Mouse (Mus musculus) T-helper 17 cell (primary cell): ENCODE data around the gene Panx3.

Source experiments
- in situ Hi-C, 2 experiments: fragments of 300-600 bp; cut with MboI, MseI; formaldehyde crosslinking; loops; 1 replicate in 1 of 2; 2 replicates in 1 of 2; pipeline ENCODE4 v1.15.1; 2025; ENCODE audit warnings: high pct_unique_total_duplicates in 2 of 2

Panx3 gene

DNA sequence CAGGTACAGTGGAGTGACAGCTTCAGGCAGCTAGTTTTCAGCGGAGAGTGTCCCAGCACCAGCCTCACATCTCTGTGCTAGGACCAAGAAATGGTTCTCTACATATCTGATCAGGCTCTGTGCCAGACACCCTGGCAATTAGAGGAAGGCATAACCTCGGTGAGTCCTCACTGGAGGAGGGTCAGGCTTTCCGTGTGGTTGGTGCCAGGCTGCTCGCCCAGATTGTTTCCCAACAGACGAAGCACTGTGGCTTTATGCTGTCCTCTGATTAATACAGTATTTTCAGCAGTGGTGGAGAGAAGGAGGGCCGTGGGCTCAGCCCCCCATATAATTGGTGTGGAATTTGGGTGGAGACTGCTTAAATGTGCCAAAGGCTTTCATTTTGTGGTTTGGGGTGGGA, at the start of gene Panx3:
TSS of gene Panx3 (minus strand) at position 121 of the 400 bp plus-strand sequence.
- in situ Hi-C loops, result no loop called here

DNA sequence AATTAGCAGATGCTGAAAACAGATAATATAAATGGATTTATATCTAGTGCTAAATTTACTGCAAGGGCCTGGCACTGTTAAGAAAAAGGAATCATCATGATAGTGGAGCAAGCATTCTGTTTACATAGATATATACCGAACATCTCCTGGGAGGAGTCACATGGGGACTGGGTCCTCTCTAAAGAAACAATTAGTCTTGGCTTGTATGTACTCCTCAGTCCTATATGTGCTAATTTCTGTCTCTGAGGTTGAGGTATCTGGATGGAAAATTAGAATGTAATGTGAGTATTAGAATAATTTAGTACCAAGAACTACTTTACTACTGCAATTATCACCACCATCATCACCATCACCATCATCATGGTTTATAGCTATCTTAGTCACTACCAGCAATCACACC, 47.1 kb upstream of the Panx3 start, which contains the start of gene Olfr160:
TSS of gene Olfr160 (minus strand) at position 101 of the 400 bp plus-strand sequence.
- in situ Hi-C loops, result no loop called here

DNA sequence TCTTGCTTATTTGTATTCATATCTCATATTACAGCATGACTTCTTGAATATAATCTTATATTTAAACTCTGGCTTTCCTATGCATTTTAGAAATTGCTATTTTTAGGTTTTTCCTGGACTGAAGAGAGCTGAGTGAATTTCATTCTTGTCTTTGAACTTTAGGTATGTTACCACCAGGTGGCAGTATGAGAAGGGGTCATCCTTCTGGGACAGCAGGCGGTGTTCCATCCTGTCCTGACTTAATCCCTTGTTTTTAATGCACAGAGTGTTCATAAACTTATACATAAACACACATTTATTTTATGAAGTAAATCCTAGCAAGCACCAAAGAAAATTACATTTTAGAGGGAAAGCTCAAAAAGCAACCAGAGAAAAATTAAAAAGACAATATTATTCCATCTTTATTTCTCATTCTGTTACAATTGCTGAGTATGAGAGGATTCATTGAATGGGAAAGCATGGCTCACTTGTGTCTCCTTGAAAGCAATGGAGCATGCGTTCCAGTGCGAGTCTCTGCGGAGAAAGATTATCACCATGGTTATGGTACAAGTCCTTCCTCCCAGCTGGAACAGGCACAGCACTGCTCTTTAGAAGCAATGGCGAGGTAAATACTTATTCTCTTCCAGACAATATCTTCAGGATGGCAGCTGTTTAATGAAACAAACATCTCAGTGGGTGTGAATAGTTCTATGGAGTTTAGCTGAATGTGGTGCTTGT, 21.1 kb upstream of the Panx3 start:
- in situ Hi-C loops, result loop anchor here (5.0 kb wide), 2 partner anchors 242 to 247 kb away; no protein-coding TSS in a partner anchor

DNA sequence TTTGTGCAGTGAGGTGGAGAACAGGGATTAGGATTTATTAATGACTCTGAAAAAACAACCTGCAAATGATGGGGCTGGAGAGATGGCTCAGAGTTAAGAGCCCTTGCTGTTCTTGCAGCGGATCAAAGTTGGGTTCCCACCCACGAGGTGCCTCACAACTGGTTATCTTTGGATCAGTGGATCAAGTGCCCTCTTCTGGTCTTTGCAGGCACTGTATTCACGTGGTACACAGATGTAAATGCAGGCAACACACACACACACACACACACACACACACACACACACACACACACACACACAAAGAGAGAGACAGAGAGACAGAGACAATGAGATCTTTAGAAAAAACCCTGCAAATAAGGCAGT, 18.9 kb upstream of the Panx3 start:
- in situ Hi-C loops, result no loop called here

DNA sequence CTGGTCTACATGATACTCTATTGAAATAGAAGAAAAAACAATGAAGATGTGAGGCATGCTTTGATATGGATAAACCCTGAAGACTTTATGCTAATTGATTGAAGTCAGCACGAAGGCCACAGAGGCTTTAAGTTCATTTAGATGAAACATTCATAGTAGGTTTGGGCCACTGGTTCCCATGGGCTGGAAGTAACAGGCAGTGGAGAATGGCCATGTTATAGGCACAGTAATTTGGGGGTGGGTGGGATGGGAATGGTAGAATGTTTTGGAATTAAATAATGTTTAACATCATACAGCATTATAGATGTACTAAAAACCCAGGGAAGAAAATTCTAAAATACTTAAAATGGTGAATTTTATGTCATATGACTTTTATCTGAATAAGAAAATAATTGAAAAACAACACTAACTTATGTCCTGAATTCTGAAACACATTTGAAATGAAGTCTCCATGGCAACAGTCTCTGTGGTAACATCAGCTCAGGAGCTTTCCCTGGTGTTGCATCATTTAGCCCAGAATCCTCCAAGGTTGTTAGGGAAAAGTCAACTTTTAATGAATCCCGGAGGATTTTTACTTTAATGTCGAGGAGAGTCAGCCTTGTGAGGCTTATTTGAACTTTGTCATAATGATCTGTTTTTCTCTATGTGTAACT, 18.4 kb upstream of the Panx3 start:
- in situ Hi-C loops, result no loop called here

DNA sequence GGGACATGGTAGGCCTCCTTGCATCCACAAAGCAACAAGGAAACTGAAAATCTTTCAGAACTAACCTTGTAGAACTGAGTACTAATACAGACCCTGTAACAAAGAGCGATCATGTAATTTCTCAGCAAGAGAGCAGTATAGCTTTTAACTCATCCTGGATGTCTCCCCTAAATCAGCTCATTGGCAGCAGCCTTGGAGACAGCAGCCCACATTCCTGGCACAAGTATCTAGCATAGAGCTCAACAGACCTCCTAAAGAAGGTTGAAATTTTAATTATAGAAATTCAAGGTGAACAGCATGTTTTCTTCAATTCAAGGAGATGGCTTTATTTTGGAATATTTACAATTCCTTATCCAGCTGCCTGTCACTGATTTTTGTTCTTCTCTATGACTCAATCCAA, 12.1 kb upstream of the Panx3 start:
- in situ Hi-C loops, result no loop called here

DNA sequence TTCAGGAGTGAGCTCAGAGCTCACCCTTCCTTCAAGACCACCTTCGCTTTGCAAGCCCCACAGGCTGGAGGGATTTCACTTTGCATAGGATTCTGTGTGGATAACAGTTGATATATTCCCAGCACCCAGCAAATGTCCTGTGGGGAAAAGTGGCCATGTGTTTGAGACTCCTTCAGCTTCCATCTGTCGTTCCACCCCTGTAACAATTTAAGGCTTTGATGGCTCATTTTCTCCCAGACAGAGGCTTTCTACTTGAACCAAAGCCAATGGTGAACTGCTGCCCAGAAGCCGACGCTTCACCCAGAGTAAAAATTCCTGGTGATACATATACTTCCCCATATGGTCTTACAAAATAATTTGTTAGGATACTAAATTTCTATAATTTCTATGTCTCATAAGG, 6.3 kb upstream of the Panx3 start:
- in situ Hi-C loops, result no loop called here

DNA sequence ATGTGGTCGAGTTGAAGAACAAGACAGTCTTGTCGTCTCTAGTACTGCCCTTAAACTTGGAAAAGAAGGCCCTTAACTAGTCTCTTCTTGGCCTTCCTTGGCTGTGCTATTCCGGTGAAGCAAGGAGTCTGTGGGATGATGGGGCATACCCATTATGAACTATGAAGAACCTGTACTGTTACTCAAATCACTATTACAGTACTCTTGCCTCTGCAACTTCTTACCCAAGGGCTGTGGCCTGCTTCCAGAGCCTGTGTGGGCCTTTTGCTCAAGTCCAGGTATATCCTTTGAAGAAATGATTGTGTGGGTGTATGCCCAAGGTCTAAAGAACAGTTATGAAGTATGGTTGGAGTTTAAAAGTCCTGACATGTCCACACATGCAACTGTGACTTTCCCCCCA, 1.2 kb upstream of the Panx3 start:
- in situ Hi-C loops, result no loop called here

DNA sequence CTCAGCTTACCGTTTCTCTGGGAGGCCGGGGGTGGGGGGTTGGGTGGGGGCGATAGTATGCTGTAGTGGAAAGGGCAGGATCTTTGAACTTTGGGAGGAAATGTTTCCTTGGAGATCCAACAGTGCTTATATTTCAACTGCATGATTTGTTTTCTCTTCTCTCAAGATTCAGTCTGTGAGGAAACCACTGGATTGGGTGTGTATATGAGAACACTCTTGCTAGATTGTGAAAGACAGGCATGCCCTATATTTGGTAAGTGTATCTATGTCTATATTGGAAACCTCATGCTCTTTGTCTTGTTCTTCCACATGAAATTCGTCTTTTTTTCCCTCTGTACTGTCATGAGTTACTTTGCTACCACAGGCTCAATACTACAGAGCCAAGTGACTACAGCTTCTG, 643 bp upstream of the Panx3 start:
- in situ Hi-C loops, result no loop called here

DNA sequence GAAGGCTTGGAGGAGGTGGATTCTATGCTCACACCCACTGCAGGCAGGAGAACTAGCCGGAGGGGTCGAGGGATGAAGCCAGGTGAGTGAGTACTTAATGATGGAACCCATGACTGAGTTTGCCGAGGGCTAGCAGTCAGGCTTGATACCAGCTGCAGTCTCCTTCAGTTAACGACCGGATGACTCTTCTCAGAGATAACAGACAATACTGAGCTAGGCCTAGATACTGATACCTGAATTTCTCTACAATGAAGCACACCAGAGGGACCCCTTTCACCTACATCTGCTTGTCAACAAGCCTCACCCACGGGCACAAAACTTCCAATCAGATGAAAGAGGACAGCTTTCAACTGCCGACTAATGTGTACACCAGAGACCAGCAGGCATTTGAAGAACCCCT, 3.0 kb downstream of the Panx3 start:
- in situ Hi-C loops, result no loop called here

DNA sequence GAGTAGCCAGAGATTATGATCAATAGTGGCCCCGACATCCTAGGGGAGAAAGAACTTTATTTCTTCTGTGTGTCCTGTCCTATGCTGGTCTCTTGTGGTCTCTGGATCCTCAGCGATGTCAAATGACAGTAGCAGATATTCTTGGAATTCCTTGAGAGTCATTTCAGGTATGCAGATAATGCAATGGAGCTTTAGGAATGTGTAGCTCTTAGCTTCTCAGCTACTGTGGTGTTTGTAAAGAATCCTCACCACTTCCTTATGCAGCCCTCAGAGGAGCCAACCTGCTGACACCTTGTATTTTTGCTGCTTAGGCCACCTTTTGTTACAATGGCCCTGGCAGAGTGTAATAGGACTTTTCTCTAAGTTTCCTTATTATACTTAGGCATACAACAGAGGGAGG, 4.4 kb downstream of the Panx3 start:
- in situ Hi-C loops, result no loop called here

DNA sequence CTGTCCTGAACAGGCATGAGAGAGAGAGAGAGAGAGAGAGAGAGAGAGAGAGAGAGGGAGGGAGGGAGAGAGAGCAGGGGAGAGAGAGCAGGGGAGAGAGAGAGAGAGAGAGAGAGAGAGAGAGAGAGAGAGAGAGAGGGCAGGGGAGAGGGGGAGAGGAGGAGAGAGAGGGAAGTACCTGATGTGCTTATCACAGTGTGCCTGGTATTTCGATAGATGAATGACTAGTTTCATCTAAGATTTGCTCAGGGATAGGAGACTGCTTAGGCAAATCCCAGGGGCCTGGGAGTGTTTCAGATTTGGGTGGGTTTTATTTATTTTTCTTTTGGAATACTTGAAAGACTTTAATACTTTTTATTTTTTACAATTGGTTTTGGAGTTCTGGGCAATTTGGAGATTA, 5.8 kb downstream of the Panx3 start:
- in situ Hi-C loops, result no loop called here

DNA sequence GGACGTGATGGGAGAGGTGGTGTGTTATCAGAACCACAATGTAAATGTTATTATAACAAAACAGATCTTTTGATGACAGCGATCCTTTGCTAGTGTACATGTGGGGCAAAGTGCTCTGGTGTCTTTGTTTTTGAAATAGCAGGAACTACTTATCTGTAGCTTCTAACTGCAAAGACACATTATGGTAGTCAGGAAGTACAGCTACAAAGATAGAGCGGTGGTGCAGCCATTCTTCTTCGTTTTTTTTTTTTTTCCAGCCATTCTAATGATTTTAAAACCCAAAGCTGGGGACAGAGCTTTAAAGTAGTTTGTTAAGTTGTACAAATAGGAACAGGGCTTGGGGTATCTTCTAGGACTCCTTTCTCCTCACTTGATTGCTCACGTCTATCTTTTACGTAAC, 9.6 kb downstream of the Panx3 start:
- in situ Hi-C loops, result no loop called here

DNA sequence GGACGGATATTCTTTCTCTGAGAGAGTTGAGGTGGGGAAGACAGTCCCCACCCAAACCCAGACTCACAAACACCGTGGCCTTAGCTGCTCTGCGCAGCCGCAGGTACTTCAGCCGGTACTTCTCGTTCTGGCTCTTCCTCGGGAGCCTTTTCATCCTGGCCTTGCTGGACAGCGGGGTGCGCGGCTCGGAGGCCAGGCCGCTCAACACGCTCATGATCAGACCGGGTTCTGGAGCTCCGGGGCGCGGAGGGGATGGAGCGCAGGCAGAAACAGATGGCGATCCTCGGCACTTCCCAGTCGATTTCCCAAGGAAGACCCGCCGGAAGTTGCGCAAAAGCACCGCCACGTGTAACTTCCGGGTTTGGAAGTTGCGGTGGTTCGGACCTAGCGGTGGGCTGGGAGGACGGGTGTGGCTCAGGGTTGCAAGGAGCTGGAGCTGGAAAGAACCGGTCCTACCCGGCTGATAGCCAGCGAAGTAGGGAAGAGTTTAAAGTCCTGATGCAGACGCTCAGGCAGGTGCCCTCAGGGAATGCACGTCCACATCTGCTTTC, 12.0 kb downstream of the Panx3 start, which contains the start of gene Tbrg1:
TSS of gene Tbrg1 (minus strand) at position 382 of the 551 bp plus-strand sequence.
- in situ Hi-C loops, result no loop called here

DNA sequence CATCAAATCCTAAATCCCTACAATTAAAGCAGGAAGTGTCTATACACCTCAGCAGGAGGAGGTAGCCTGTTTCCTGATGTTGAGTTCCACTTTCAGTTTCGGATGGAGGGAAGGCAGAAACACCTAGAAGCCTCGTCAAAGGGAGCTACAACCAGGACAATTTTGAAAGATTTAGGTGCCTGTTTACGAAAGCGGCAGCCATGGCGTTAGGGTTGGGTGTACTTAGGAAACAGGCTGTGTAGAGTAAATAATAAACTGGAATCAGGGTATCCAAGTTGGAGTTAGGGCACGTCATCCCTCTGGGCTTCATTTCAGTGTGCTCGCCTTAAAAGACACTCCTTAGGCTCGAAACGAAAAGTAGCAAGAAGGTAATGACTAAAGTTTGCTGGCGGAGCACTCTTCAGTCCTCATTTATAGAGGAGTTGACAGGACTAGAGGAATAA, 12.6 kb downstream of the Panx3 start:
- in situ Hi-C loops, result no loop called here

DNA sequence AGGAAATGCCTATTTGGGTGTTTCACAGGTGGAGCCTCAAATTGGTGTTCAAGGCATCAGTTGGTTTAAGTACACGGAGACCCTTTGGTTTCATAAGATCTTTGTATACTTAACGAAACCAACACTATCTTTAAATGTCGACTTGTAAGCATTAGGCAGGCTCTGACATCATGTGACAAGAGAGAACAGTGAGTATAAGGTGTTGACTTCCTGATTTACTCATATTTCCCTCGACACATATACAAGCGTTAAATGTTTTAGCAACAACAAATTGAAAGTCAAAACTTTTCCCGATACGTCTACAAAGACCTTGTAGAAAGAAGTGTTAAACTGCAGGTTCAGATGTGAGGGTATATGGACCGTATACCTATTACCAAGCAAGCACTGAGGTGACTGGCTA, 13.1 kb downstream of the Panx3 start:
- in situ Hi-C loops, result no loop called here

DNA sequence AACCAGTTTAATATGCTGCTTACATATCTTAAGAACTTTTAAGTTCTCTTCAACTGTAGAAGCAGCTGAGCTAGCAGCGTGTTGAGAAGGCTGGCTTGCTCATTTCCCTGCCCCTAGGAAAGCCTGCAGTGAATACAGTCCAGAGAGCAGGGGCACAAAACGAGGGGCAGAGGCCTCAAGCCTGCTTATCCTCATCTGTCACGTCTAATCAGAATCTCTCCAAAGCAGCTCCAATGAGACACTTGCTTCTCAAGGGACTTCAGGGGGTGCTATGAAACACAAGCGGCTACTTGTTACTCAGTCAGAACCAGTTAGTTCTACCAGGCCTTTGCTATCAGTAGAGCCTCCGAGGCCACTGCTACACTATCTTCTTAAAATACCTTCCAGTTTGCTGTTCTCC, 15.2 kb downstream of the Panx3 start:
- in situ Hi-C loops, result no loop called here

DNA sequence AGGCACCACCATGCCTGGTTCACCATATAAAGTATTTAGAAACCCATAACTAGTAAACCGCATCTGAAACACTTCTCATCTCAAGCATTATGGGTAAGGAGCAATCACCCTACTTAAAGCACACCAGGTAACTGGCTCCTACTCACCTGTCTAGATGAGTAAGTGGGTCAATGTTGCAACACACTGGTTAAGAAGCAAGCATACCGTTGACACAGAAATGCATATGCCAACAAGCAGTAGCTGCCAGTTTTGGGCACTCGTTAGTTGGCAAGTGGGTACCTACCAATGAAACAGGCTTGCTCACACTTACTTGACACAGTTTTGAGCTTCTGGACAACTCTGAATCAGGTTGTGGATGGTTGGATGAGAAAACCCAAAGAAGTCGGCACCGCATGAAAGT, 18.4 kb downstream of the Panx3 start:
- in situ Hi-C loops, result no loop called here

DNA sequence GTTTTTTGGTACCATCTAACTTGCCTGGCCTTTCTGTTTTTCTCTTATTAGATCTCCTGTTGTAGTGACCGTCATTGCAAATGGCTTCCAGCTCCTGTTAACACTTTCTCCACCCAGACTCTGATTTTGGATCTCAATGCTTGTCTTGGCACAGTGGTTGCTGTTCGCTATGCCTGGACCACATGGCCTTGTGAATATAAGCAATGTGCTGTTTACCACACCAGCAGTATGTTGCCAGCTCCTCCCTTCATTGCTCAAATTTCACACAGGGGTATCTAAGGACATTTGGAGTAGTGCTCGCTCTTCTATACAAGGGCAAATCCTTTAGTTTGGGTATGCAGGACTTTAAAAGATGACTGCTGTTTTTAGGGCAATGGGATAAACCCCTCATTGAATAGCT, 22.8 kb downstream of the Panx3 start:
- in situ Hi-C loops, result no loop called here

DNA sequence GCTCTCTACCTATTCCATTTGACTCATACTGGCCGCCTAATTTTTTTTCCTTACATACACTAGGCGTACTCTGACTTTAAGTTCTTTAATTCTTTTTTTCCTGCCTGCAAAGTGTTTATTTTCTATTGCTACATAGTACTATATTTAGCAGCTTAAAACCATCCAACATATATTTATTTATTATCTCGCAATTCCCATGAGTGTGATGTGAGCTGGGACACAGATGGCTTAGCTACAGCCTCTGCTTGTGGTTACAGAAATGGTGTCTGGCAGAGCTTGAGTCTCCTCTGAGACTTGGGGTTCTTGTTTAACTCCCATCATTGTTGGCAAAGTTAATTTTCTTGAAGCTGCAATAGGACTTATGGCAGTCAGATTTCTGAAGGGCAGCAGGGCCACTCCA, 30.3 kb downstream of the Panx3 start:
- in situ Hi-C loops, result no loop called here

DNA sequence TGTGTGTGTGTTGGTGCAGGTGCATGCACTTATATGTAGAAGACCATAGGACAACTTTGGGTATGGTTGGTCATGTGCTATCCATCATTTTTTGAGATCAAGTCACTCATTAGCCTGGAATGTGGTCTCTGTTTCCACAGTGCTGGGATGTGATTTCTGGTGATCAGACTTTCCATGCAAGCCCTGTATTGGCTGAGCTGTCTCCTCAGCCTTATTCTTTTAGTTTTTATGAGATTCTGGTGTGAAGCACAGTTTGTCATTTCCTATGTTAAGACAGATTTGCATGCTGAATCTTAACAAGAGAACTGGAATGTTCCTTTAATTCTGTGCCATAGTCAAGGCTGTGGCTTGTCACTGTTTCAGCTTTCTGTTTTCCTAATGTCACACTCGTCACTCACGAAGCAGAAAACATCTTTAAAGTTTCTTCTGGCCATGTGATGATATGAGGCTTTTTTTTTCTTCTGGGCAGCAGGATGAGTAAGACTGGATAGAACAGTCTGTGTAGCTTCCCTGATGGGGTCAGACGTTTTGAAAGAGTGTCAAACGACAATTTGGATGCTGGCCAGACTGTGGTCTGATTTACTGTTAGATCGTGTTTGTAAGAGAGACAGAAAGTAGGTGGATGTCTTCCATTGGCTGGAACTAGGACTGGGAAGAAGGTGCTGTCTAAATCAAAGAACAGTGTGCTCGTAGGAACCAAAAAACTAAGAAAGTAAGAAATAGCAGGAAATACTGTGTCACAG, 32.1 kb downstream of the Panx3 start:
- in situ Hi-C loops, result no loop called here

DNA sequence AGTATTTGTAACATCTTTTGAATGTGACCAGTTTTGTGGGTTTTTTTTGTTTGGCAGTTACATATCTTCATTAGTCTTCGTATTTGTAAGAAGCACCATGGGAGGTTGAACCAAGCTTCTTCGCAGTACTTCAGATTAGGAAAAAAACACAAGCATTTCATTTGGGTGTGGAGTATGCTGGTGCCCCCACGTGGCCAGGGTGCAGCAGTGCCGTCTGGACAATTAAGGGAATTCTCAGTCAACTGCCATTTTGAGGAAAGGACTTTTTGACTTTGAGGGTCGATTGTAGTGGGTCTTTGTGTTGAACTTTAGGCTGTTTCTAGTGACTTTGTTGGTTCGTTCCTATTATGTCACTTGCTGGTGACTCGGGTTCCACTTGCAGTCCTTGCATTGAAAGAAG, 32.7 kb downstream of the Panx3 start:
- in situ Hi-C loops, result no loop called here
